Mouse (Mus musculus): ENCODE measurements around the gene Cdsn.

Gene Cdsn

GRCm38 (mm10) chr17:35548636-35549035 lies 3.3 kb upstream of the Cdsn start:
- H3K36me3 ChIP-seq (ENCODE audit: control insufficient read depth, insufficient read depth, low read length, poor library complexity, severe bottlenecking): no peaks in the 10 kb centered on the region
- no peaks in the 10 kb centered on the region for H3K27me3 ChIP-seq (ENCODE audit: control insufficient read depth, insufficient read depth, low read length, poor library complexity, severe bottlenecking)
- no peak for DNase-seq (ENCODE audit: low read depth, low spot score)

GRCm38 (mm10) chr17:35549437-35550142 lies 2.3 kb upstream of the Cdsn start:
- no peak for DNase-seq (ENCODE audit: low read depth, low spot score)
- Histone ChIP-seq H3K27me3 (ENCODE audit: control insufficient read depth, insufficient read depth, low read length, poor library complexity, severe bottlenecking) (no peaks in the 10 kb centered on the region), H3K36me3 (ENCODE audit: control insufficient read depth, insufficient read depth, low read length, poor library complexity, severe bottlenecking) (no peaks in the 10 kb centered on the region)

- Histone ChIP-seq H3K27me3 (ENCODE audit: control insufficient read depth, insufficient read depth, low read length, poor library complexity, severe bottlenecking) (no peaks in the 10 kb centered on the region), H3K36me3 (ENCODE audit: control insufficient read depth, insufficient read depth, low read length, poor library complexity, severe bottlenecking) (no peaks in the 10 kb centered on the region)
- no peak for DNase-seq (ENCODE audit: low read depth, low spot score)
Observed at GRCm38 (mm10) chr17:35550143-35550494, 1.8 kb upstream of the Cdsn start.

DNA sequence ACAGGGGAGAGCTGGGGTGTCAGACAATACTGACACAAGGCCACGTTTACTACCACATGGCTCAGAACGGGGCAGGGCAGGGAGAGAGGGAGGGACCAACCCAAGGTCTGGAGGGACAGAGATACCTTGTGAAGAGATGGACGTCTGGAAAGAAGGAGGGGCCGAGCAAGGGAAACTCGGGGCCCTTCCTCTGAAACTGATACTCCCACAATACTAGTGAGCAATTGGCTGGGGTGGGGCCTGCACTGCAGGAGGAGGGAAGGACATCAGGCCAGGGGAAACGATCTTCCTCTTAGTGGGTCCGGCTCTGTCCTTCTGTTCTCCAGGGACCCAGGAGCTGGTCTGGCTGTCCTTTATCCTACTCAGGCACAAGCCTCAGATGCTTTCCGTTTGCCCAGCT lies 1.1 kb upstream of the Cdsn start:
- Histone ChIP-seq H3K27me3 (ENCODE audit: control insufficient read depth, insufficient read depth, low read length, poor library complexity, severe bottlenecking) (no peaks in the 10 kb centered on the region), H3K36me3 (ENCODE audit: control insufficient read depth, insufficient read depth, low read length, poor library complexity, severe bottlenecking) (no peaks in the 10 kb centered on the region)
- DNase-seq (ENCODE audit: low read depth, low spot score): no peak

- H3K27me3 ChIP-seq (ENCODE audit: control insufficient read depth, insufficient read depth, low read length, poor library complexity, severe bottlenecking): no peaks in the 10 kb centered on the region
- H3K36me3 ChIP-seq (ENCODE audit: control insufficient read depth, insufficient read depth, low read length, poor library complexity, severe bottlenecking): no peaks in the 10 kb centered on the region
- no peak for DNase-seq (ENCODE audit: low read depth, low spot score)
Observed at GRCm38 (mm10) chr17:35554321-35554720, 2.4 kb downstream of the Cdsn start.

- H3K36me3 ChIP-seq (ENCODE audit: control insufficient read depth, insufficient read depth, low read length, poor library complexity, severe bottlenecking): no peaks in the 10 kb centered on the region
- H3K27me3 ChIP-seq (ENCODE audit: control insufficient read depth, insufficient read depth, low read length, poor library complexity, severe bottlenecking): no peaks in the 10 kb centered on the region
- no peak for DNase-seq (ENCODE audit: low read depth, low spot score)
Observed at GRCm38 (mm10) chr17:35554761-35555397, 3.0 kb downstream of the Cdsn start.

DNA sequence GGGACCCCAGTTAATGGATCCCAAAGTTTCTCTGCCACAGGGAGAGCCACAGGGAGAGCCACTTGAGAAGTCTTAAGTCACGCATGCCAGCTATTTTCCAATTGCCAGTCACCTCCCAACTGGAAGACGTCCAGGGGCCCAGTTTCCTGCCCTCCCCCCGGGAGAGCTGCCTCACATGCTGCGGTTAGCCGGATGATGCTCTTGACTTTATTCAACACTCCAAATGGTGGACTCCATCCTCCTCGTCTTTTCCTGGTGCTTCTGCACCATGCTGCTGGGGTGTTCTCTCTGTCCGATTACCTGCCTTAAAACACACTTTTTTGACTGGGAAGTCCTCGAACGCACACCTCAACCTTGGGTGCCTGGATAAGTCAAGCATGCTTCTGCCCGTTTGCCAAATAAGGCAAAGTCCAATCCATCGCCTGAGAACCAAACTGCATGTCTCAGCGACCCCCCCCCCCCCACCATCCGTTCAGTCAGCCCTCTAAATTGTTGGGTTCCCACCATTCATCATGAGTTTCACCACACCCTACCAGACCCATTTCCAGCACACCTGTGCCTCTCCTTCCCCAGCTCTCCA lies 4.3 kb downstream of the Cdsn start:
- DNase-seq (ENCODE audit: low read depth, low spot score): no peak
- H3K27me3 ChIP-seq (ENCODE audit: control insufficient read depth, insufficient read depth, low read length, poor library complexity, severe bottlenecking): no peaks in the 10 kb centered on the region
- no peaks in the 10 kb centered on the region for H3K36me3 ChIP-seq (ENCODE audit: control insufficient read depth, insufficient read depth, low read length, poor library complexity, severe bottlenecking)

DNA sequence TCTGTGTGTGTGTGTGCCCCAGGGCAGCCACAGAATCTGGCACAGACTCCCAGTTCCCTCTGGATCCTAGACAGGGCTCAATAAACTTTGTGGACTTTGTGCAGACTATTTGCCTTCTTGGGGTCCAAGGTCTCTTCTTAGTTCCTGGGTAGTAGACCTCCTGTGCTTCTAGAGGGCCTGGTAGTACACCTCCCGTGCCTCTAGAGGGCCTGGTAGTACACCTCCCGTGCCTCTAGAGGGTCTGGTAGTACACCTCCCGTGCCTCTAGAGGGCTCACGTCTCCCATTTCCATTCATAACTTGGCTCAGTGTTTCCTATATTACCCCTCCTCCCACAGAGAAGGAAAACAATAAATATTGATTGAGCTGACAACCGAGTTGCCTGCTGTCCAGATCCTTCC lies 4.9 kb downstream of the Cdsn start:
- no peaks in the 10 kb centered on the region for H3K36me3 ChIP-seq (ENCODE audit: control insufficient read depth, insufficient read depth, low read length, poor library complexity, severe bottlenecking)
- H3K27me3 ChIP-seq (ENCODE audit: control insufficient read depth, insufficient read depth, low read length, poor library complexity, severe bottlenecking): no peaks in the 10 kb centered on the region
- DNase-seq (ENCODE audit: low read depth, low spot score): peak; percentile 50

DNA sequence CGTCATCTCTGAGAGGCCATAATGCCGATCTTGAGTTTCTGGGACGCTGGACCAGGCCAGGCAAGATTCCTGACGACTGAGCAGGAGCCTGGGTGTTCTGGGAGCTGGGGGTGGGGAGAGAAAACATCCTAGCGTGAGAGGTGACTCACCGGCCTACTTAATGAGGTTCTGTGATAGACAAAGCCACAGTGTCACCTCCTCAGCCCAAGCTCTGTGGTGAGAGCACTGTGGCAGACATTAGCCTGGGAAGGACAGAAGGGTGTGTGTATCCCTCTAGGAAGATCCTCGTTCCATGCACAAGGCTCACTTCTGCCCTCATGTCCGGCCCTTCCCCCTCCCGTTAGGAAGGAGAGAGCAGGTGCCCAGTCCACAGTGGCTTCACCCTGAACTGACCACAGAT lies 5.4 kb downstream of the Cdsn start:
- H3K27me3 ChIP-seq (ENCODE audit: control insufficient read depth, insufficient read depth, low read length, poor library complexity, severe bottlenecking): no peaks in the 10 kb centered on the region
- no peaks in the 10 kb centered on the region for H3K36me3 ChIP-seq (ENCODE audit: control insufficient read depth, insufficient read depth, low read length, poor library complexity, severe bottlenecking)
- no peak for DNase-seq (ENCODE audit: low read depth, low spot score)

DNA sequence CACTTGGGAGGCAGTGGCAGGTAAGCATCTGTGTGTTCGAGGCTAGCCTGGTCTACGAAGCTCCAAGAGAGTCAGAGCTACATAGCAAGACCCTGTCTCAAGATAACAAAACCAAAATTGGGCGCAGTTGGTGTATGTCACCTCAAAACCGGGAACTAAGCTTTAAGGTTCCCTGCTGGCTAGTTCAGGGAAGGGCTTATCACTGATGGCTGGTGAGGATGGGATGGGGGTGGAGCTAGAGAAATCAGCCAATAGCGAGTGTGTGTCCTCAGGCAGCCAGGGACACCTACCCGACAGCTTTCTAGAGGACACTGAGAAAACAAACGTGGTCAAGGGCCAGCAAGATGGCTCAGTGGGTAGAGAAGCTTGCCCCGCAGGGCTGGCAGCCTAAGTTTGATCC lies 6.3 kb downstream of the Cdsn start:
- DNase-seq (ENCODE audit: low read depth, low spot score): no peak
- Histone ChIP-seq H3K27me3 (ENCODE audit: control insufficient read depth, insufficient read depth, low read length, poor library complexity, severe bottlenecking) (no peaks in the 10 kb centered on the region), H3K36me3 (ENCODE audit: control insufficient read depth, insufficient read depth, low read length, poor library complexity, severe bottlenecking) (no peaks in the 10 kb centered on the region)

GRCm38 (mm10) chr17:35567150-35567549 lies 15.2 kb downstream of the Cdsn start, which contains the start of gene 2300002M23Rik:
TSS of gene 2300002M23Rik (plus strand) at chr17:35567450.
- Histone ChIP-seq H3K36me3 (ENCODE audit: control insufficient read depth, insufficient read depth, low read length, poor library complexity, severe bottlenecking) (no peaks in the 10 kb centered on the region), H3K27me3 (ENCODE audit: control insufficient read depth, insufficient read depth, low read length, poor library complexity, severe bottlenecking) (no peaks in the 10 kb centered on the region)
- DNase-seq (ENCODE audit: low read depth, low spot score): no peak

GRCm38 (mm10) chr17:35567767-35568166 lies 15.8 kb downstream of the Cdsn start:
- Histone ChIP-seq H3K27me3 (ENCODE audit: control insufficient read depth, insufficient read depth, low read length, poor library complexity, severe bottlenecking) (no peaks in the 10 kb centered on the region), H3K36me3 (ENCODE audit: control insufficient read depth, insufficient read depth, low read length, poor library complexity, severe bottlenecking) (no peaks in the 10 kb centered on the region)
- no peak for DNase-seq (ENCODE audit: low read depth, low spot score)

DNA sequence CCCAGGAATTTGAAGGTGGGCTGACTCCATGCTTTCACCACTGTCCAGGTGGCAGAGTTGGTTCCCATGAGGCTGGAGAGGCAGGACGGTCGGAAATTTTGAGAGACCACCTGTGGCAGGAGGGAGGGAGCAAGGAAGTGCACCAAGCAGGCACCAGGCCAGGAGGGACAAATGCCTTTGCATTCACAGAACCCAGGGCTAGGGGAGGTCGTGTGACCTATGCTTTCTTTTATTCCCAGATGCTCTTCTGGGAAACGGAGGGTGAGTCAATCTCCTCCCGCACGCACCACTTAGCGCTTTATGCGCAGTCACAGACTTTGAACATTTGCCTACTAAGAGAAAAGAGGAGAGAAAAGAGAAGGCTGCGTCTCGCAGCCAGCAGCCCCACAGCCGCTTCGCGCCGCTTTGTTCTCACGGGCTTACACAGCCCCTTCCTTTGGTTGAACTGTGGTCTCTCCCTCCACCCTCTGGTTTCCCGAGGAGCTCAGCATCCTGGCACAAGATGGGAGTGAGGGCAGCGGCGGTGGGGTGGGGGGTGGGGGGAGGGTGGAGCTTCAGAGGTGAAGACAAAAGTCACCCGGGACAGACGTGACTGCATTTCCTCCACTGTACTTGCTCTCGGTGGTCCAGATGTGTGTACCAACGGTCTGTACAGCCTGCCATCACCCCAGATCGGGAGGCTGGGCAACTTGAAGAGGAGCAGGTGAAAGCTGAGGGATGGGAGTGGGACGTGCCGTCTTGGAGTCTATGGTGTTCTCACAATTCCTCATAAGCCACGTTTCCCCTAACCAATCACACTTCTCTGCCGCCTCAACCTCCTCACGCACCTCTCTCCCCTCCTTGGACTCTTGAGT lies 17.4 kb downstream of the Cdsn start:
- no peak for DNase-seq (ENCODE audit: low read depth, low spot score)
- Histone ChIP-seq H3K27me3 (ENCODE audit: control insufficient read depth, insufficient read depth, low read length, poor library complexity, severe bottlenecking) (no peaks in the 10 kb centered on the region), H3K36me3 (ENCODE audit: control insufficient read depth, insufficient read depth, low read length, poor library complexity, severe bottlenecking) (no peaks in the 10 kb centered on the region)

DNA sequence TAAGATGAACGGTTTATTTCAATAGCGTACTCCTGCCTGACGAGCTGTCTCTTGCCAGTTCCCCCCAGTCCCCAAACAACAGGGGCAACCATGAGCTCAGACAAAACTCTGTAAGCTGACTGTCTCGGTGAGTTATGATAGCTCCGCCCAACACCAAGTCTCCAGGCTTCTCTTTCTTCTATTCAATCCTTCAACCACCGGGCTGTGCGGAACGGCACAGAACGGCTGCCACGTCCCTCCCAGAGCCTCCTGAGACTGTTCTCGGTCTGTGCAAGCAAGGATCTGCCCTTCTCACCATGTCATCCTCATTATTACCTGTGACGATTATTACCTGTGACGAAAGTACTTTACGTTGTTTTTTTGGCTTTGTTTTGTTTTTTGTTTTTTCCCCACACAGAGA lies 18.9 kb downstream of the Cdsn start:
- no peak for DNase-seq (ENCODE audit: low read depth, low spot score)
- no peaks in the 10 kb centered on the region for H3K36me3 ChIP-seq (ENCODE audit: control insufficient read depth, insufficient read depth, low read length, poor library complexity, severe bottlenecking)

DNA sequence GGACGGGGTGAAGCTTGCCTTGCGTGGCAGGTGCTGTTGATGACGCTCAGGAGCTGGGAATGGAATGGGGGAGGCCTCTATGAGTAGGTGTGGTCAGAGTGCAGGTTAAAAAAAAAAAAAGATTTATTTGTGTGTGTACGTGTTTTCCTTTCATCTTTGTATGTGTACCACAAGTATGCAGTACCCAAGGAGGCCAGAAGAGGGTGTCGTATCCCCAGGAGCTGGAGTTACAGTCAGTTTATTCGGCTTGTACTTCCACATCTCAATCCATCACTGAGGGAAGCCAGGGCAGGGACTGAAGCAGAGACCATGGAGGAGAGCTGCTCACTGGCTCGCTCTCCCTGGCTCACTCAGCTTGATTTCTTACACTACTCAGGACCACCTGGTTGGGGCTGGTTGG lies 19.5 kb downstream of the Cdsn start:
- no peaks in the 10 kb centered on the region for H3K27me3 ChIP-seq (ENCODE audit: control insufficient read depth, insufficient read depth, low read length, poor library complexity, severe bottlenecking)
- H3K36me3 ChIP-seq (ENCODE audit: control insufficient read depth, insufficient read depth, low read length, poor library complexity, severe bottlenecking): no peaks in the 10 kb centered on the region
- DNase-seq (ENCODE audit: low read depth, low spot score): no peak

More for the DNA sequence above, 18.9 kb downstream of the Cdsn start:
- H3K27me3 ChIP-seq (ENCODE audit: control insufficient read depth, insufficient read depth, low read length, poor library complexity, severe bottlenecking): no peaks in the 10 kb centered on the region

Measured in splenic B cell, adult 2 months (primary cell).